Mouse (Mus musculus) neural tube, embryonic 10.5 days (tissue): ENCODE measurements at regions not wholly inside any gene's neighbourhood (a gene's known extent, or its start where the extent isn't known, plus 50 kb on each side); places are given as distances from the start of the nearest gene placed in this dataset.
"Not testable (repeated sequence)": the region's sequence is repeated elsewhere in the genome, so short reads cannot be mapped to it uniquely, and the experiment has no call there.

ENCODE experiments used
- DNase-seq: peaks from one replicate; pipeline ENCODE4 v3.0.0-alpha.2; 2017; ENCODE audit warnings: low spot score; ENCODE audit errors: extremely low spot score

DNA sequence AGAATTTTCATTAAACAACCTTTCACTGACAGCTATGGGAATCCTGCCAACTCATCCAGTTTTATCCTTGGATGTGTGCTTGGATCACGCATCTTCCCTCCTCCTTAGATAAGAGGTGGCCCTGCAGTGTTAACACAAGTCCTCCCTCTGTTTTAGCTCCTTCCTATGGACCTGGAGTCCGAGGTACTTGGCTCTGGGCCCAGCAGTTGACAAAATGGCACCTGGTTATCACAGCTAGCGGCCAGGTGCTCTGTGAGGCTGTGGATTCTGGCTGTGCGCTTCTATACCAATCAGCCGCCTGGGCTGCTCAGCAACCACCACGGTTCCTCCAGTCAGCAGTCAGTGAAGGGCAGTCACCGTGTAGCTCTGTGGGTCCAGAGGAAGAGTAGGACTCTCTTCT, 157.4 kb downstream of the Prdm2 start:
- DNase-seq = no peak

DNA sequence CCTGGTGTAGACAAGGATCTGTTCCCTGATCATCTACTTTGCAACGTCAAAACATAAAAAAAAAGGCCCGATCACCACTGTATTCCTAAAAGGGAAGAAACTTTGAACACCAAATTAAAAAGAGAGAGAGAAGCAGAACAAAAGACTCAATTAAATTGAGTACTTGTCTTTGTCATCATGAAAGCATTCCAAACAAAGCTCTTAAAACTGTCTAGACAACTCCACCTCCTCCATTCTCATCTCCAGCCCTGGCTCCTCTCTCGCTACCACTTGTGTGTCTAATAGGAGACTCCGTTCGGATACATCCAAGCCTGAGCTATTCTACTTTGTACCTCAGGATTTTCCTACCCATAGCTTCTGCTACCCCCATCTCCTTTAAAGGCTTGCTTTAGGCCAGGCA, 159.8 kb downstream of the Prdm2 start:
- no peak for DNase-seq

DNA sequence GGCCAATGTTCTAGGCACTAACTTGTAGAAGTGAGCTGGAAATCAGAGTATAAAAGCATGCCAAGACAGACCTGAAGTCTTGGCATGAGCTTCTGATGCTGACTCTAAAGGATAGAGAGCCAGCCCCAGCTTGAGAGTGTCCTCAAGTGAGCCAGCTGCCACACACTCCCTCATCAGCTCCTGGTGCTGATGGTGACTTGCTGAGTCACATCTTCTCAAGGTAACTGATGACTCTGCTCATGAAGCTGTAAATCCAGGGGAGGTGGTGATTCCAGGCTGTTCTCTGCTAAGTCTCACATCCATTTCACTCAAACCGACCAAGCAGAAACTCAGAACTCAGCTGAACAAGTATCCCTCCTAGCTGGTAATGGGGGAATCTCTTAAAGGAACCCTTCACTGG, 161.6 kb downstream of the Prdm2 start:
- DNase-seq = no peak

DNA sequence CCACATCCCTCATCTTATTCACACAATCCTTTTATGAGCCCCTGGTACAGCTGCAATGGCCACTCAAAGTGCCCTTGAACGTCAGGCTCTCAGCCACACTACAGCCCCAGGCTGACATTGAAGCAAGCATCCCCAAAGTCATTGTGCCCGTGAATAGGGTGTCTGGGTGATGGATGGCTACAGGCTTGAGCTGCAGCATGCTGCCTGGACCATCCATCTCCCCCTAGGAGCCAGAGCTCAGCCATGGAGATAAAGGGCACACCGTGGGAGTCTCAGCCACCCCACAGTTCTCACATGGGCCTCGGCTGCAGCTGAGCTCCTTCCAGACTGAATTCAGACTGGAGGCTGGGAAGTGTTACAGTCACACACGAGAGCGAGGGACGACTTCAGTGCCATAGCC, 167.6 kb downstream of the Prdm2 start:
- DNase-seq = peak; percentile 47

- no peak for DNase-seq
Measured at GRCm38 (mm10) chr4:143042806-143043205, 170.0 kb downstream of the Prdm2 start.

DNA sequence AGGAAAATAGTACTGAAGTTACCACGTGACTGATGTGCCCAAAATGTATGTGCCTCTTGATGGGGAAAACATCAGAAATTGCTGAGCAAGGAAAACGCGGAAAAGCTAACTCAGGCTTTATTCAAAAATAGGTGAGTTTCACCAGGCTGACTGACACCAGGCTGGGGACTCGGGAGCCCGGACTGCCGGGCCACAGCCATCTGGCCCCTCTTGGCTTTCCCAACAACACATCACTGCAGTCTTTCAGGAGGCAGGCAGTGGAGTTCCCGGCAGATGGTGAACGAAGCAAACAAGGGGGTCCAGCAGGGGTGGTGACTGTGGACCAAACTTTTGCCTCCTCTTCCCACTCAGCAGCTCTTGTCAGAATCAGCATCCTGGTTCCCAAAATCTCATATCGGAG, 174.2 kb downstream of the Prdm2 start:
- DNase-seq = no peak

DNA sequence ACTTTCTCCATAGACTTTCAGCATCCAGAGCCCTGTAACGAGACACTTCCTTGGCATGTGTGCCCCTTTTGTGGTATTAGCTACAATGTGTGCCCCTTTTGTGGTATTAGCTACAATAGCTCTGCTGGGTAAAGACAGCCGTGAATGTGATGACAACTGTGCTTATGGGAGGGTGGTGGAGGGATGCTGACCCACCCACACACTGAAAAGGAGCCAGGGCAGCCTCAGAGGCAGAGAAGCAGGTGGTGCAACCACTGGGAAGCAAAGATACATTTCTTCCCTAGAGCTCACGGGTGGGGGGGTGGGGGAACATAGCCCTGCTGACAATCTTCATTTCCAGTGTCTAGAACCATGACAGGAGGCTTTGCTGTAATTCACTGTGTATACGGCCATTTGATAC, 176.1 kb downstream of the Prdm2 start:
- no peak for DNase-seq

- not testable (repeated sequence) for DNase-seq
Measured at GRCm38 (mm10) chr4:143035089-143035488, 177.7 kb downstream of the Prdm2 start.

DNA sequence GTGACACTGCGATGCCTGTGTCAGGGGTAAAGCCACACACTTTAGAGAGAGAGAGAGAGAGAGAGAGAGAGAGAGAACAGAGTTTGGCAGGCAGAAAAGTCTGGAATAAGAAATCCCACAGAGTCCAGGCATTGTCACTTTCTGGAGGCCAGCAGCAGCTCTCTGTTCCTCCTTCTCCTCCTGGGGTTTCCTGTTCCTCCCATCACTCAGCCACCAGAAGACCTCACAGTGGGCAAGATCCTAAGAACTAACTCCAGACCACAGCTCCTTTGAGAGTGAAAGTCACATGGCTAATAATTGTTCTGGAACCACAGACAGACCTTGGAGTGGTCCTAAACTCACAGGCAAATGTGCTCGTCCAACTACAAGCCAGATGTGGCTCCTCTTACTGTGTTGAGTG, 178.5 kb downstream of the Prdm2 start:
- DNase-seq = not testable (repeated sequence)

DNA sequence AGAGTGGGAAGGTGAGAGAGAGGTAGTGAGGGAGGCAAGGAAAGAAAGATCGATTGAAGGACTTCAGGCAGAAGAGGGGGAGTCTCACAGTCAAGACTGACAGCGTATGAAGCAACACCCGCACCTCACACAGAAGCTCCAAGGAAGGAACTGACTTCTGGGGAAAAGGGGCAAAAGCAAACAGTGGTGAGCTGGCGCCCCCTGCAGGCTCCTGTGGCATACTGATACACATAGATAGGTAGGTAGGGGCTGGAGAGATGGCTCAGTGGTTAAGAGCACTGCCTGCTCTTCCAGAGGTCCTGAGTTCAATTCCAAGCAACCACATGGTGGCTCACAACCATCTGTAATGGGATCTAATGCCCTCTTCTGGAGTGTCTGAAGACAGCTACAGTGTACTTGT, 183.0 kb downstream of the Prdm2 start:
- not testable (repeated sequence) for DNase-seq

- peak; percentile 69 for DNase-seq
Measured at GRCm38 (mm10) chr4:143027292-143027691, 185.5 kb downstream of the Prdm2 start.

- DNase-seq = peak; percentile 66
Measured at GRCm38 (mm10) chr4:143021242-143021881, 191.4 kb downstream of the Prdm2 start.

- DNase-seq = no peak
Measured at GRCm38 (mm10) chr4:143020658-143021057, 192.1 kb downstream of the Prdm2 start.

DNA sequence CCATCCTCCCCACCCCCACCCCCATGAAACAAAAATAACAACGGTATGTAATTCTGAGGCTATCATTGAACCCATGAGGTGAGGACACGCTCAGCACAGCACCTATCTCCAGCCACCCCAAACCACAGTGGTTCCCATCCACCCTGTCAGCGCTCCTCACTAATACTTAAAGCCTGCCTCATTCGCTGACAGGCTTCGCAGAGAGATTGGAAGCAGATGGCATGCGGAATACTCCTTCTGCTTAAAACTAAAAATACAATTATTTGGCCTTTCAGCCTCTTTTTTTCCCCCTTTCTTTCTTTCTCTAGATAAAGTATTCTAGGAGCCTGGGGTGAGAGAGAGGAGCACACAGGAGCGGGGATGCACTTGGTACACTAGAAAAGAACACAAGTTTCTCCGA, 199.9 kb downstream of the Prdm2 start:
- no peak for DNase-seq

DNA sequence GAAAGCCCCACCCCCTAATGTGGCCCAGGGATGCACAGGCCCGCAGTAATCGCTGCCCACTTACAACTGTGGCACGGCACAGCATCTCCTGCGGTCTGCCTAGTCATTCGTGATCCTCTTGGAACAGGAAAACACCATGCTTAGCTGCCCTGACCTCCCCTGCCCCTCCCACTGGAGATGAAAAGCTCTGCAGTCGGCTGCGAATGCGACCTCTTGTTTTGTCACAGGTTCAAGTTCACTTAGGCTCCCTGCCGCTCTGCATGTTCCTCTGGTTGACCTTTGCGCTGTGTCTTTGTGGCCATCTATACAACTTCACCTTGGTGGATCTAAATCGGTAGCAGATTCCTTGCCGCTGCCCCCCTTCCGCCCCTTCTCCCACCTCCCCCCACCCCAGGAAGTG, 210.8 kb downstream of the Prdm2 start:
- DNase-seq = no peak

- DNase-seq = no peak
Measured at GRCm38 (mm10) chr4:143001486-143001885, 211.3 kb downstream of the Prdm2 start.

GRCm38 (mm10) chr4:142996406-142996805, 216.4 kb downstream of the Prdm2 start:
- no peak for DNase-seq

GRCm38 (mm10) chr4:142991401-142991800, 221.4 kb downstream of the Prdm2 start:
- DNase-seq = no peak

- DNase-seq = no peak
Measured at GRCm38 (mm10) chr4:142989175-142989574, 223.6 kb downstream of the Prdm2 start.

DNA sequence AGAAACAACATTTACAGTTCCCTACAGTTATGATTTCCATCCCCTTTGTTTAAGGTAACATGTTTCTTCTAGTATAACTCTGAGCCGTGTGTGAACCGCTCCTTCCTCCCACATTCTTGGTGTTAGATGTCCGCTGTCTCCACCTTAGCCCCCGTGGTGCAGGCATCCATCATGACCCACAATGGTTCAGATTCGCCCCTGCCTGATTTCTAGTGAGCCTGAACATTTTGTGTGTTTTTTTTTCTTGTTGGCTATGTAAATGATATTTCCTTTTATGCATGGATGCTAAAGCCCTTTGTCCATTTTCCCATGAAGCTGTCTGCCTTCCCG, 229.5 kb downstream of the Prdm2 start:
- no peak for DNase-seq

DNA sequence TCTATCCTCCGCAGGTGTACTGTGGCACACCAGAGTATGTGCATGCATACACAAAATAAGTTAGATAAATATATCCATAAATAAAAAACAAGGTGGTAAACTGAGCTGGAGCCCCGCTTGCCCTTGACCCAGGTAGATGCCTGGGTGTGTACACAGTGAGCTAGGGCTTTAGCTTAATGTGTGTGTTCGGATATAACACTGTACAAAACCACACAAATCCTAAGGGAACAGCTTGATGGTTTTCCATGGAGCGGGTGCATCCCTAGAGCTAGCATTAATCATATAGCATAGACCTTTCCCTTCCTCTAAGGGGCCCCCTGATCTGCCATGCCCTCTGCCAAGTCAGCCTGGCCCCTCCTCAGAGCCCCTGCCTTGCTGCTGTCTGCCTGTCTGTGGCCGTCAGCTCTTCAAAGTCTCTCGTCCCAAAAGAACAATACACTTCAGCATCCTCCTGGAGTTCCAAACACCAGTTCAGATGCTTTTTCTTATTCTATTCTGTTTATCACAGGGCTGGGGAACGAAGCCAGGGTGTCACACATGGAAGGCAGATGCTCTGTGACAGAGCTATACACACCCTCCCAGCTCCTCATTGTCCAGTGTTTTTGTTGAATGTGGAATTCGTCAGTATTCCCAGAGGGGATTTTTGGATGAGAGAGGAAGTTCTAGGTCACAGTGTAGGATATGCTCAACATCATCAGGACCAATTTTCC, 230.1 kb downstream of the Prdm2 start:
- no peak for DNase-seq

DNA sequence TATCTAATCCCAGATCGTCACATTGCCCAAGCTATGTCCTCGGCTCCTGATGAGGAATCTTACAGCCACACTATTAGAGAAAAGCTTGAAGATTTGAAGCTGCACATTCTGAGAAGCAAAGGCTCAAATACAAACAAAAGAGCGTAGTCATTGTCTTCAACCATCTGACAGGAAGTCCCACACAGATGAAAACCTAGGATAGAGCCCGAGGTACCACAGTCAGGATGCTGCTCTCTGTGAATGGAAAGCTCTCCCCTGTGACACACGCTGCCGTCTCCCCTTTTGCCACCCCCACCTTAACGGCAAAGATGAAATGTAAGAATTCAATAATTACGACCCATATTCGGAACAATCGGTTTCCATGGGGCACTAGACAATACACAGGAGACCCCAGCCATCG, 237.2 kb downstream of the Prdm2 start:
- no peak for DNase-seq

GRCm38 (mm10) chr4:142970040-142970439, 242.8 kb downstream of the Prdm2 start:
- no peak for DNase-seq
